Mouse (Mus musculus) liver, embryonic 14.5 days (tissue): ENCODE results near the gene Top1.

Source experiments
- CTCF ChIP-seq: IDR thresholded peaks from 2 replicates; pipeline ENCODE4 v1.5.1; 2016; ENCODE audit warnings: antibody characterized with exemption, low read depth, control low read depth
- EP300 ChIP-seq: IDR thresholded peaks from 2 replicates; pipeline ENCODE4 v1.6.1; 2016; ENCODE audit warnings: antibody characterized with exemption, low read depth

- TF ChIP-seq CTCF, result no peak
- no peak for TF ChIP-seq EP300
These were observed 123.3 kb downstream of the Top1 start for GRCm38 (mm10) chr2:160768997-160769396.
